Mouse (Mus musculus) brain, embryonic 14.5 days (tissue): ENCODE results near the gene Edn1.

Source experiments
- CTCF ChIP-seq: fragments of 200-500 bp; IDR thresholded peaks from 2 replicates; pipeline ENCODE4 v1.5.1; 2012; ENCODE audit warnings: inconsistent platforms, mild to moderate bottlenecking, moderate library complexity, borderline replicate concordance; ENCODE audit not compliant: insufficient read depth, insufficient read length; ENCODE audit errors: extremely low read depth
- POLR2A ChIP-seq: fragments of 200-500 bp; IDR thresholded peaks from 2 replicates; pipeline ENCODE4 v1.6.1; 2012; ENCODE audit warnings: mild to moderate bottlenecking, inconsistent platforms, borderline replicate concordance; ENCODE audit not compliant: poor library complexity, insufficient read depth, insufficient read length, severe bottlenecking; ENCODE audit errors: extremely low read depth

DNA sequence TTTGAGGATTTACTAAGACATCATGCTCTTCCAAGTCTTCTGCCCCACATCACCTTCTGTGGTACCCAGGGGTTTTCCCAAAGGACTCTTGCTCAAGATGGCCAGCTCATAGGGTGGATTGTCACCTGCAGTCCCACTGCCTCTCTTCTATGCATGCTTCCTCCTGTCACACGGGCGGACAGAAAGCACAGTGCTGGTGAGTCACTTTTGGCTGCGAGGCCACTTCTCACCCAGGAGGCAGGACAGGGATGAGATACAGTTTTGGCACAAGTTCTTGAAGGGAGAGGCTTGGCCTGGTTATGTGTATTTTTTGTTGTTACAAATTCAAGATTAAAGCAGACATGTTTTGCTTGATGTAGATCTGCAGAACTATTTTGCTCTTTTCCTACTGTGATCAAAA, 15.4 kb upstream of the Edn1 start:
- TF ChIP-seq CTCF, result no peak
- TF ChIP-seq POLR2A, result no peak
